Mouse (Mus musculus): ENCODE data around the gene Nagpa. TPM values are rescaled to one million over a fixed set of nuclear protein-coding genes. Genes with fewer than 3 reads are reported as not detected.

Nagpa gene
- polyA plus RNA-seq, 1 experiment from 2014 or later = 14.5 TPM

- H3K9ac ChIP-seq (replicated peaks; ENCODE audit: low read depth) = no peak overlapping the region
- no peaks in the 10 kb centered on the region; the same call in 1 of the 2 replicates for H3K4me1 ChIP-seq (ENCODE audit: insufficient read depth, low read depth, low read length)
- H3K27ac ChIP-seq (ENCODE audit: low read length) = peak overlapping the region; percentile 66
- ATAC-seq = peak; percentile 61
- peak overlapping the region; percentile 45 for H3K4me2 ChIP-seq (replicated peaks; ENCODE audit: low read depth, low read length)
- peak overlapping the region; percentile 26 for H3K4me3 ChIP-seq (ENCODE audit: low read depth, low read length)
- peak; percentile 62 for DNase-seq (ENCODE audit: low spot score)
- no peaks in the 10 kb centered on the region for H3K36me3 ChIP-seq (ENCODE audit: insufficient read depth, low read length)
- H3K27me3 ChIP-seq (replicated peaks; ENCODE audit: insufficient read depth, low read length) = no peaks in the 10 kb centered on the region
- H3K9me3 ChIP-seq (ENCODE audit: low read length) = no peaks in the 10 kb centered on the region
- TF ChIP-seq CTCF (IDR thresholded peaks at IDR 0.05) (no peak), EP300 (IDR thresholded peaks at IDR 0.05) (no peak)
- 17% methylated on average over 4 of the region's 4 CpGs for WGBS
Observed at GRCm38 (mm10) chr16:5221403-5221802, 17.6 kb upstream of the Nagpa start.

- Histone ChIP-seq H3K4me2 (replicated peaks; ENCODE audit: low read depth, low read length) (no peak overlapping the region), H3K9ac (replicated peaks; ENCODE audit: low read depth) (no peak overlapping the region), H3K9me3 (ENCODE audit: low read length) (no peaks in the 10 kb centered on the region), H3K4me1 (ENCODE audit: insufficient read depth, low read depth, low read length) (no peaks in the 10 kb centered on the region; the same call in 1 of the 2 replicates), H3K27me3 (replicated peaks; ENCODE audit: insufficient read depth, low read length) (no peaks in the 10 kb centered on the region), H3K27ac (ENCODE audit: low read length) (no peak overlapping the region), H3K36me3 (ENCODE audit: insufficient read depth, low read length) (no peaks in the 10 kb centered on the region), H3K4me3 (ENCODE audit: low read depth, low read length) (no peak overlapping the region)
- DNase-seq (ENCODE audit: low spot score) = no peak
- 60% methylated on average over 5 of the region's 5 CpGs for WGBS
- no peak for TF ChIP-seq EP300 (IDR thresholded peaks at IDR 0.05)
- no peak for TF ChIP-seq CTCF (IDR thresholded peaks at IDR 0.05)
- no peak for ATAC-seq
Observed at GRCm38 (mm10) chr16:5217341-5218133, 13.7 kb upstream of the Nagpa start.

DNA sequence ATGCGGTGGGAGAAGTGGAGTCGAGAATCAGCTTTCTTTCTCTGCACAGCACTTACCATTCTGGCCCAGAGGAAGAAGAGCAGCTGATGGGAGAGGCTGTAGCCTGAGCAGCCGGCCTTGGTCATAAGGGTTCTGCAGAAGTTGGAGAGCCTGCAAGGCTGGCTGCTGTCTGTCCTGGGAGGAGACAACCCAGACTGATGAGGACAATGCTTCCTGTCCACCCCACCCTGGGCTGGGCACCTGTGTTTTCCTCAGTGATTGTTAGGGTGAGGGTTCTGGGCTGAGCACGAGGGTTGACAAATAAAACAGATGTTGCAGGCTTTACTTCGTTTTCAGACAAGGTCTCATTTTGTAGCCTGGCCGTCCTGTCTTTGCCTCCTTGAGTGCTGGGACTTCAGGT lies 12.9 kb upstream of the Nagpa start:
- ATAC-seq = no peak

DNA sequence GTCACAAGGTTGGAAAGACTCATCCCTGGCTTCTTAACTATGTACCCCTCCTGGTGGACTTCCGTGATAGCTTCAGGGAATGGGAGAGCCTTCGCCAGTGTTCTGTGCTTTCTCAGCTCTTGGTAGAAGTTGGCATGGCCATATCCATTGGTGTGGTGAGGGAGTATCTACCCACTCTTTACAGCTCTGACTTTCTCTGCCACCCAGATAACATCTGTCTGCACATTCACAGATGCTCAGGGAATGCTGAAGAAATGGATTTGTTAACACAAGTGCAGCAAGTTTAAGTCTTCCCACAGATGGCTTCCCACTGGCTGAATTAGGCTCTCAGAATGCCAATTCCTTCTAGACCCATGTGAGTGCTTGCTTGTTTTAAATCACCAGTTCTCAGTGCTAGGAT lies 10.3 kb upstream of the Nagpa start:
- H3K4me3 ChIP-seq (ENCODE audit: low read depth, low read length) = no peak overlapping the region
- TF ChIP-seq EP300 (IDR thresholded peaks at IDR 0.05) = no peak
- TF ChIP-seq CTCF (IDR thresholded peaks at IDR 0.05) = no peak
- no peak overlapping the region for H3K27ac ChIP-seq (ENCODE audit: low read length)
- H3K27me3 ChIP-seq (replicated peaks; ENCODE audit: insufficient read depth, low read length) = no peaks in the 10 kb centered on the region
- H3K4me2 ChIP-seq (replicated peaks; ENCODE audit: low read depth, low read length) = no peak overlapping the region
- no peak overlapping the region for H3K9ac ChIP-seq (replicated peaks; ENCODE audit: low read depth)
- no peaks in the 10 kb centered on the region; the same call in 1 of the 2 replicates for H3K4me1 ChIP-seq (ENCODE audit: insufficient read depth, low read depth, low read length)
- H3K9me3 ChIP-seq (ENCODE audit: low read length) = no peaks in the 10 kb centered on the region
- ATAC-seq (no peak), DNase-seq (ENCODE audit: low spot score) (no peak)
- no peaks in the 10 kb centered on the region for H3K36me3 ChIP-seq (ENCODE audit: insufficient read depth, low read length)
- 92% methylated on average over 2 of the region's 2 CpGs for WGBS

More for the DNA sequence above, 12.9 kb upstream of the Nagpa start:
- Histone ChIP-seq H3K4me3 (ENCODE audit: low read depth, low read length) (no peak overlapping the region), H3K4me1 (ENCODE audit: insufficient read depth, low read depth, low read length) (no peaks in the 10 kb centered on the region; the same call in 1 of the 2 replicates), H3K9ac (replicated peaks; ENCODE audit: low read depth) (no peak overlapping the region), H3K9me3 (ENCODE audit: low read length) (no peaks in the 10 kb centered on the region), H3K27me3 (replicated peaks; ENCODE audit: insufficient read depth, low read length) (no peaks in the 10 kb centered on the region), H3K36me3 (ENCODE audit: insufficient read depth, low read length) (no peaks in the 10 kb centered on the region), H3K4me2 (replicated peaks; ENCODE audit: low read depth, low read length) (no peak overlapping the region), H3K27ac (ENCODE audit: low read length) (no peak overlapping the region)
- TF ChIP-seq EP300 (IDR thresholded peaks at IDR 0.05) = no peak
- no peak for TF ChIP-seq CTCF (IDR thresholded peaks at IDR 0.05)
- DNase-seq (ENCODE audit: low spot score) = no peak
- 46% methylated on average over 6 of the region's 6 CpGs for WGBS

- Histone ChIP-seq H3K4me2 (replicated peaks; ENCODE audit: low read depth, low read length) (no peak overlapping the region), H3K4me1 (ENCODE audit: insufficient read depth, low read depth, low read length) (no peaks in the 10 kb centered on the region; the same call in 1 of the 2 replicates), H3K9me3 (ENCODE audit: low read length) (no peaks in the 10 kb centered on the region), H3K27me3 (replicated peaks; ENCODE audit: insufficient read depth, low read length) (no peaks in the 10 kb centered on the region), H3K4me3 (ENCODE audit: low read depth, low read length) (no peak overlapping the region), H3K9ac (replicated peaks; ENCODE audit: low read depth) (no peak overlapping the region), H3K27ac (ENCODE audit: low read length) (no peak overlapping the region), H3K36me3 (ENCODE audit: insufficient read depth, low read length) (no peaks in the 10 kb centered on the region)
- ATAC-seq (no peak), DNase-seq (ENCODE audit: low spot score) (no peak)
- WGBS = 76% methylated on average over 3 of the region's 3 CpGs
- TF ChIP-seq CTCF (IDR thresholded peaks at IDR 0.05) (no peak), EP300 (IDR thresholded peaks at IDR 0.05) (no peak)
Observed at GRCm38 (mm10) chr16:5212150-5212549, 8.3 kb upstream of the Nagpa start.

- H3K27me3 ChIP-seq (replicated peaks; ENCODE audit: insufficient read depth, low read length) = no peaks in the 10 kb centered on the region
- ATAC-seq = no peak; the same call in 1 of the 2 replicates
- no peak overlapping the region for H3K4me3 ChIP-seq (ENCODE audit: low read depth, low read length)
- DNase-seq (ENCODE audit: low spot score) = no peak
- TF ChIP-seq EP300 (IDR thresholded peaks at IDR 0.05) = no peak
- TF ChIP-seq CTCF (IDR thresholded peaks at IDR 0.05) = no peak
- H3K4me2 ChIP-seq (replicated peaks; ENCODE audit: low read depth, low read length) = no peak overlapping the region
- H3K4me1 ChIP-seq (ENCODE audit: insufficient read depth, low read depth, low read length) = no peaks in the 10 kb centered on the region
- 72% methylated on average over 2 of the region's 2 CpGs for WGBS
- no peak overlapping the region for H3K27ac ChIP-seq (ENCODE audit: low read length)
- H3K36me3 ChIP-seq (ENCODE audit: insufficient read depth, low read length) = no peaks in the 10 kb centered on the region
- H3K9me3 ChIP-seq (ENCODE audit: low read length) = no peaks in the 10 kb centered on the region
- H3K9ac ChIP-seq (replicated peaks; ENCODE audit: low read depth) = no peak overlapping the region
Observed at GRCm38 (mm10) chr16:5210365-5210764, 6.6 kb upstream of the Nagpa start.

Data from lung, postnatal 0 days (tissue).